Mouse (Mus musculus) small intestine, adult 2 months (tissue): Measurements from ENCODE around the gene Pde4d.

Source experiments
- CTCF ChIP-seq: fragments of 200-500 bp; IDR thresholded peaks from 2 replicates; pipeline ENCODE4 v1.5.1; 2012; ENCODE audit warnings: low read depth, mild to moderate bottlenecking, control low read depth, inconsistent platforms, low read length, moderate library complexity, mixed read lengths; ENCODE audit not compliant: insufficient replicate concordance, insufficient read length; ENCODE audit errors: extremely low read depth
- POLR2A ChIP-seq: fragments of 200-500 bp; IDR thresholded peaks from 2 replicates; pipeline ENCODE4 v1.6.1; 2012; ENCODE audit warnings: low read depth, mild to moderate bottlenecking, control low read depth, inconsistent platforms, low read length, moderate library complexity

DNA sequence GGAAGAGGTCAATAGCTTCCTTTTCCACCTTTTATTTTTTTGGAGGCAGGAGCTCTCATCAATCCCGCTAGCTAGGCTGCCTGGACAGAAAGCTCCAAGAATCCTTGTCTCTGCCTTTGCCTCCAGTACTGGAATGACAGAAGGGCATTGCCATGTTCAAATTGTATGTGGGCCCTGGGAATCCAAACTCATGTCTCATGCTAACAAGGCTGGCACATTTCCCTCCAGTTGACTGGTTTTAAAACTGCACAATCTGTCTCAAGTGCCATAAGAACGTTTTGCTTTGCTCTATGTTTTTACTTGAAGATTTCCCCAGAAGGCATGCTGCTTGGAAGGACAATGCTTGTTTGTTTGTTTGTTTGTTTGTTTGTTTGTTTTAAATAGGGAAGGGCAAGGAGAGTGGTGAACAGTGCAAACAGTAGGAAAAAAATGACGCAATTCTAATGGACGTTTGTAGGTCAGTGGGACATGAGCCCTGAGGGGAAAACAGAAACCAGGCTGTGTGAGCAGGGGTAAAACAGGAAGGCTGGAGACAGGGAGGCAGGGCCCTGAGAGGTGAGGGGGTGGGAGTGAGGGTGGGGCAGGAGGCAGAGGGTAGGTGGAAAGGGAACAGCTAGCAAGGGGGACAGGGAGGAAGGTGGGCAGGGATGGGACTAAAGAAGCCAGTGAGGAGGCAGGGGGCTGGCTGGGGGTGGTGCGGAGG is 784.3 kb downstream of the Pde4d start:
- TF ChIP-seq CTCF (no peak), POLR2A (no peak)
